Mouse (Mus musculus): ENCODE data around the gene Abca2. TPM values are rescaled to one million over a fixed set of nuclear protein-coding genes. Genes with fewer than 3 reads are reported as not detected.

The Abca2 gene
- polyA plus RNA-seq (2015; fragmentation: Nextera tagmentation; extraction: Ambion mirVana) = 3.3 and 3.8 TPM in 2 replicates

- H3K36me3 ChIP-seq = no peaks in the 10 kb centered on the region
- peaks cover 58% of the 10 kb centered on the region for H3K27me3 ChIP-seq
- H3K4me2 ChIP-seq (replicated peaks) = peak within 1 kb of the TSS; percentile 90
- peak; percentile 89 for ATAC-seq (ENCODE audit: low FRiP score, low read depth)
- no peak within 1 kb of the TSS for H3K27ac ChIP-seq
- peak within 1 kb of the TSS; percentile 71 for H3K4me3 ChIP-seq
- peak within 1 kb of the TSS; percentile 77 for H3K9ac ChIP-seq
- WGBS = under 1% methylated on average over 76 of the region's 89 CpGs
- peaks cover 8% of the 10 kb centered on the region; the same call in 1 of the 2 replicates for H3K4me1 ChIP-seq
- no peaks in the 10 kb centered on the region for H3K9me3 ChIP-seq
Observed at GRCm38 (mm10) chr2:25428442-25429236, at the start of gene Abca2. Gene Abca2 (plus strand): TSS chr2:25428703.

GRCm38 (mm10) chr2:25384492-25384891, 44.0 kb upstream of the Abca2 start:
- Histone ChIP-seq H3K4me3 (no peak overlapping the region), H3K4me2 (replicated peaks) (no peak overlapping the region), H3K27ac (no peak overlapping the region), H3K36me3 (no peaks in the 10 kb centered on the region), H3K9ac (no peak overlapping the region), H3K27me3 (peaks cover 7% of the 10 kb centered on the region), H3K4me1 (no peaks in the 10 kb centered on the region), H3K9me3 (no peaks in the 10 kb centered on the region)
- ATAC-seq (ENCODE audit: low FRiP score, low read depth) = no peak
- 80% methylated on average over 5 of the region's 5 CpGs for WGBS

GRCm38 (mm10) chr2:25391266-25391665, 37.2 kb upstream of the Abca2 start:
- ATAC-seq (ENCODE audit: low FRiP score, low read depth) = no peak
- Histone ChIP-seq H3K27ac (no peak overlapping the region), H3K36me3 (no peaks in the 10 kb centered on the region), H3K9ac (no peak overlapping the region), H3K4me2 (replicated peaks) (no peak overlapping the region), H3K4me1 (peaks cover 12% of the 10 kb centered on the region), H3K4me3 (no peak overlapping the region), H3K27me3 (peaks cover 47% of the 10 kb centered on the region), H3K9me3 (no peaks in the 10 kb centered on the region)
- 70% methylated on average over 5 of the region's 5 CpGs for WGBS

GRCm38 (mm10) chr2:25394281-25395221, 34.0 kb upstream of the Abca2 start:
- H3K4me1 ChIP-seq = peaks cover 13% of the 10 kb centered on the region
- no peak overlapping the region for H3K4me2 ChIP-seq (replicated peaks)
- no peaks in the 10 kb centered on the region for H3K9me3 ChIP-seq
- no peak overlapping the region for H3K4me3 ChIP-seq
- H3K27ac ChIP-seq = no peak overlapping the region
- WGBS = 48% methylated on average over 3 of the region's 3 CpGs
- peaks cover 76% of the 10 kb centered on the region for H3K27me3 ChIP-seq
- peak; percentile 44; the same call in 1 of the 2 replicates for ATAC-seq (ENCODE audit: low FRiP score, low read depth)
- H3K36me3 ChIP-seq = no peaks in the 10 kb centered on the region
- H3K9ac ChIP-seq = no peak overlapping the region

- Histone ChIP-seq H3K27ac (no peak within 1 kb of the TSS), H3K4me2 (replicated peaks) (peak within 1 kb of the TSS; percentile 64), H3K9me3 (no peaks in the 10 kb centered on the region), H3K9ac (no peak within 1 kb of the TSS), H3K27me3 (peaks cover 90% of the 10 kb centered on the region), H3K4me1 (peaks cover 13% of the 10 kb centered on the region), H3K36me3 (no peaks in the 10 kb centered on the region), H3K4me3 (peak within 1 kb of the TSS; percentile 42)
- under 1% methylated on average over 55 of the region's 57 CpGs for WGBS
- no peak for ATAC-seq (ENCODE audit: low FRiP score, low read depth)
Observed at GRCm38 (mm10) chr2:25395721-25396596, 32.5 kb upstream of the Abca2 start, which contains the start of gene Entpd2. Gene Entpd2 (plus strand): TSS chr2:25395874.

GRCm38 (mm10) chr2:25396597-25396983, 31.9 kb upstream of the Abca2 start:
- no peak for ATAC-seq (ENCODE audit: low FRiP score, low read depth)
- no peak overlapping the region for H3K9ac ChIP-seq
- peaks cover 96% of the 10 kb centered on the region for H3K27me3 ChIP-seq
- no peak overlapping the region for H3K27ac ChIP-seq
- no peaks in the 10 kb centered on the region for H3K9me3 ChIP-seq
- H3K4me1 ChIP-seq = peaks cover 13% of the 10 kb centered on the region
- H3K36me3 ChIP-seq = no peaks in the 10 kb centered on the region
- 23% methylated on average over 3 of the region's 3 CpGs for WGBS
- H3K4me2 ChIP-seq (replicated peaks) = peak overlapping the region; percentile 64
- H3K4me3 ChIP-seq = no peak overlapping the region

- Histone ChIP-seq H3K4me1 (peaks cover 13% of the 10 kb centered on the region), H3K27me3 (peaks cover 97% of the 10 kb centered on the region), H3K4me3 (no peak overlapping the region), H3K9ac (no peak overlapping the region), H3K36me3 (no peaks in the 10 kb centered on the region), H3K4me2 (replicated peaks) (no peak overlapping the region), H3K9me3 (no peaks in the 10 kb centered on the region), H3K27ac (no peak overlapping the region)
- no peak for ATAC-seq (ENCODE audit: low FRiP score, low read depth)
- WGBS = 33% methylated on average over 1 of the region's 1 CpGs
Observed at GRCm38 (mm10) chr2:25397010-25397409, 31.5 kb upstream of the Abca2 start.

- H3K4me2 ChIP-seq (replicated peaks) = no peak overlapping the region
- peaks cover 16% of the 10 kb centered on the region for H3K4me1 ChIP-seq
- H3K4me3 ChIP-seq = no peak overlapping the region
- peaks cover 100% of the 10 kb centered on the region for H3K27me3 ChIP-seq
- H3K36me3 ChIP-seq = no peaks in the 10 kb centered on the region
- no peak overlapping the region for H3K27ac ChIP-seq
- H3K9me3 ChIP-seq = no peaks in the 10 kb centered on the region
- 90% methylated on average over 7 of the region's 7 CpGs for WGBS
- no peak for ATAC-seq (ENCODE audit: low FRiP score, low read depth)
- H3K9ac ChIP-seq = no peak overlapping the region
Observed at GRCm38 (mm10) chr2:25398065-25398464, 30.4 kb upstream of the Abca2 start.

- no peak for ATAC-seq (ENCODE audit: low FRiP score, low read depth)
- WGBS = 69% methylated on average over 8 of the region's 8 CpGs
- Histone ChIP-seq H3K9ac (no peak within 1 kb of the TSS), H3K9me3 (no peaks in the 10 kb centered on the region), H3K27me3 (peaks cover 100% of the 10 kb centered on the region), H3K4me2 (replicated peaks) (no peak within 1 kb of the TSS), H3K4me1 (peaks cover 19% of the 10 kb centered on the region), H3K4me3 (no peak within 1 kb of the TSS), H3K36me3 (no peaks in the 10 kb centered on the region), H3K27ac (no peak within 1 kb of the TSS)
Observed at GRCm38 (mm10) chr2:25399051-25399450, 29.5 kb upstream of the Abca2 start, which contains the start of gene Npdc1. Gene Npdc1 (plus strand): TSS chr2:25399351.

- Histone ChIP-seq H3K36me3 (no peaks in the 10 kb centered on the region), H3K27me3 (peaks cover 100% of the 10 kb centered on the region), H3K9ac (no peak overlapping the region), H3K27ac (no peak overlapping the region), H3K9me3 (no peaks in the 10 kb centered on the region), H3K4me1 (peaks cover 15% of the 10 kb centered on the region), H3K4me2 (replicated peaks) (peak overlapping the region; percentile 23; the same call in 1 of the 2 replicates), H3K4me3 (no peak overlapping the region; the same call in 1 of the 2 replicates)
- whole genome bisulfite sequencing = 27% methylated on average over 16 of the region's 16 CpGs
- ATAC-seq (ENCODE audit: low FRiP score, low read depth) = no peak
Observed at GRCm38 (mm10) chr2:25400291-25400690, 28.2 kb upstream of the Abca2 start.

- no peak overlapping the region for H3K9ac ChIP-seq
- H3K27ac ChIP-seq = no peak overlapping the region
- no peak for ATAC-seq (ENCODE audit: low FRiP score, low read depth)
- peak overlapping the region; percentile 23; the same call in 1 of the 2 replicates for H3K4me2 ChIP-seq (replicated peaks)
- H3K36me3 ChIP-seq = no peaks in the 10 kb centered on the region
- H3K4me3 ChIP-seq = no peak overlapping the region; the same call in 1 of the 2 replicates
- no peaks in the 10 kb centered on the region for H3K9me3 ChIP-seq
- peaks cover 12% of the 10 kb centered on the region for H3K4me1 ChIP-seq
- WGBS = 4% methylated on average over 17 of the region's 17 CpGs
- peaks cover 100% of the 10 kb centered on the region for H3K27me3 ChIP-seq
Observed at GRCm38 (mm10) chr2:25400764-25401163, 27.7 kb upstream of the Abca2 start.

All from limb, embryonic 13.5 days (tissue).